Mouse (Mus musculus): ENCODE data around the gene Ccdc13.

Ccdc13 gene

DNA sequence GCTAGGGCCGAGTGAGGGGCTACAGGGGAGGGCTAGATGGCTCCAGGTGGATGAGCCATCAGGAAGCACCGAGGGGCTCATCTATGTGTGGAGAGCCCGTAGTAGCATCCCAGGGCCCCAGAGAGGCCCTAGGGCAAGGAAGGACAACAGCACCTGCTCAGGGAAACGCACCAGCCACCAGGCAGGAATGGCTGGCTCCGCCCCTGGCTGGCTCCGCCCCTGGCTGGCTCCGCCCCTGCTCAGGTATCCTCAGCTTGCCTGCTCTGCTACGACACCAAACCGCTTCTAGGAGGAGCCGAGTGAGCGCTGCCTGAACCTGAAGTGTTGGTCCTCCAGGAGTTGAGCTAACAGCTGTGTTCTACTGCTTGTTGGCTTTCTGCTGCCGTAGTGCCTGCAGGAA is 41.5 kb downstream of the Ccdc13 start:
- DNase-seq, result peak; percentile 66

- DNase-seq, result peak; percentile 57
Measured at GRCm38 (mm10) chr9:121794972-121795539, 44.2 kb downstream of the Ccdc13 start.

- DNase-seq, result peak; percentile 57
Measured at GRCm38 (mm10) chr9:121791757-121792521, 47.3 kb downstream of the Ccdc13 start, which contains the start of gene Hhatl. Gene Hhatl (minus strand): TSS chr9:121792507.

- peak; percentile 45 for DNase-seq
Measured at GRCm38 (mm10) chr9:121791206-121791605, 48.1 kb downstream of the Ccdc13 start.

DNA sequence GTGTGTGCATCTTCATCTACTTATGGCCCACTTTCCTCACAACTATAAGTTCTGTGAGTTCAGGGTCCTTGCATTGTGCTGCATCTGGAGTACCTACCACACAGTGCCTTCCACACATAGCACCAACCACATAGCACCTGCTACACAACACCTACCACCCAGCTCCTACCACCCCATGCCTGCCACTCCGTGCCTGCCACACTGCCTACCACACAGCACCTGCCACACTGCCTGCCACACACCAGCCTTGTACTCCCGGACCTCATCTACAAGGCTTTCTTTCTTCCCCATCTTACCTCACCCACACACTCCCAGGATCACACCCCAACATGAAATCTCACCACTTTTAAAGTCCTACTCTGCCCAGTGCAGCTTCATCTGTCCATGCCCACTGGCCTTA is 52.9 kb downstream of the Ccdc13 start:
- no peak for DNase-seq

- no peak for DNase-seq
Measured at GRCm38 (mm10) chr9:121785261-121785660, 54.0 kb downstream of the Ccdc13 start.

GRCm38 (mm10) chr9:121784801-121785200 is 54.5 kb downstream of the Ccdc13 start:
- no peak for DNase-seq

DNA sequence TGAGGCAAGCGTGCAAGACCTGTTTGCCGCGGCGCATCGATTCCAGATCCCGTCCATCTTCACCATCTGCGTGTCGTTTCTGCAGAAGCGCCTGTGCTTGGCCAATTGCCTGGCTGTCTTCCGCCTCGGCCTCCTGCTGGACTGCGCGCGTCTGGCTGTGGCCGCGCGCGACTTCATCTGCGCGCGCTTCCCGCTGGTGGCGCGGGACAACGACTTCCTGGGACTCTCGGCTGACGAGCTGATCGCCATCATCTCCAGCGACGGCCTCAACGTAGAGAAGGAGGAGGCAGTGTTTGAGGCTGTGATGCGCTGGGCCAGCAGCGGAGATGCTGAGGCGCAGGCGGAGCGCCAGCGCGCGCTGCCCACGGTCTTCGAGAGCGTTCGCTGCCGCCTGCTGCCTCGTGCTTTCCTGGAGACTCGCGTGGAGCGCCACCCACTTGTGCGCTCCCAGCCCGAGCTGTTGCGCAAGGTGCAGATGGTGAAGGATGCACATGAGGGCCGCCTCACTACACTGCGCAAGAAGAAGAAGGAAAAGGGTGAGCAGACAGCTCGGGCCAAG is 61.1 kb downstream of the Ccdc13 start:
- DNase-seq, result no peak

DNA sequence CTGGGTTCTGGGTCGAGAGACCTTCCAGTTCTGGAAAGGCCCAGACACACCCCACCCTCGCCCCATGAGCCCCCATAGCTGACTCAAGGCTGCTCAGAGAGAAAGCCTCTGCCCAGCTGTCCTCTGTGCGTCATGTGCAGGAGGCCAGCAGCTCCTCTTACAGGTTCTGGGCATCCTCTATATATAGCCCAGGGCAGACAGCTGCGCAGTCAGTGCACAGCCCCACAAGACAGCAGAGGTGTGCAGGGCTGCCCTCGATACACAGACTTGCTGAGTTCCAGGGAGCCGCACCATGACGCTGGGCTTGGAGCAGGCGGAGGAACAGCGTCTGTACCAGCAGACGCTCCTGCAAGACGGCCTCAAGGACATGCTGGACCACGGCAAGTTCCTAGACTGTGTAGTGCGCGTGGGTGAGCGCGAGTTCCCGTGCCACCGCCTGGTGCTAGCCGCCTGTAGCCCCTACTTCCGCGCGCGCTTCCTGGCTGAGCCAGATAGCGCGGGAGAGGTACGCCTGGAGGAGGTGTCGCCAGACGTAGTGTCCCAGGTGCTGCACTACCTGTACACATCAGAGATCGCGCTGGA is 61.7 kb downstream of the Ccdc13 start, which contains the start of gene Klhl40:
Gene Klhl40, plus strand, starts transcription at position 124 of the 582 bp plus-strand sequence.
- DNase-seq, result no peak

- no peak for DNase-seq
Measured at GRCm38 (mm10) chr9:121776511-121776910, 62.8 kb downstream of the Ccdc13 start.

DNA sequence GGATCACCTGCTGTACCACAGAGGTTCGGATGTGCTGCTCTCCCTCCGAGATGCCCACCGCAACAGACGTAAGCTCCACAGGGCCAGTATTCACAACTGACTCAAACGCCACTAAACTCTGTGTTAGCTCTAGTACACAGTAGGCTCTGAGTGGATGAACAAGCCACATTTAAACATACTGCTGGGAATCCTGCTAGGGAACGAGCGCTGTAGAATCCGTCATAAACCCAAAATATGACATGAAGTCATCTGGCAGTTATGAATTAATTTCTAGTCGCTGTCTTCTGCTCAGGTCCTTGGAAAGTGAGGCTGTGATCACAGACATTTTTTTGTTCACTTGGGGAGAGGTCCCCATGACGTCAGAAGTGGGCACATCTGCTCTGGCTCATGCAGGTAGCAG is 63.3 kb downstream of the Ccdc13 start:
- no peak for DNase-seq

DNA sequence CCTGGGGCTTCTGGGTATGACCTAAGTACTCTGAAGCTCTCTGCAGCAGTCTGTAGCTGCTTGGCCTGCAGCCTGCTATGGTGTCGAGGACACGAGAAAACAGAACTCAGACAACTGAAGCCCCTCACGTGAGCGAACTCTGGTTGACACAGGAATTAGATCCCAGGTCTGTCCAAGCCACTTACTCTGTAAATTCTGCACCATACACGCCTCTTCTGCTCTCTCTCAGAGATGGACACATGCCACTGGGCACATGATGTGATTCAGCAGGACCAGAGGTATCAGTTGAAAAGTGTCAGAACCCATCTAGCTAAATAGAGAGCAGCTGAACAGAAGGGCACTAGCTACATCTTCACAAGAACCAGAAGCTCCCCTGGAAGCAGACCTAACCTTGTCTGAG is 66.8 kb downstream of the Ccdc13 start:
- DNase-seq, result no peak

DNA sequence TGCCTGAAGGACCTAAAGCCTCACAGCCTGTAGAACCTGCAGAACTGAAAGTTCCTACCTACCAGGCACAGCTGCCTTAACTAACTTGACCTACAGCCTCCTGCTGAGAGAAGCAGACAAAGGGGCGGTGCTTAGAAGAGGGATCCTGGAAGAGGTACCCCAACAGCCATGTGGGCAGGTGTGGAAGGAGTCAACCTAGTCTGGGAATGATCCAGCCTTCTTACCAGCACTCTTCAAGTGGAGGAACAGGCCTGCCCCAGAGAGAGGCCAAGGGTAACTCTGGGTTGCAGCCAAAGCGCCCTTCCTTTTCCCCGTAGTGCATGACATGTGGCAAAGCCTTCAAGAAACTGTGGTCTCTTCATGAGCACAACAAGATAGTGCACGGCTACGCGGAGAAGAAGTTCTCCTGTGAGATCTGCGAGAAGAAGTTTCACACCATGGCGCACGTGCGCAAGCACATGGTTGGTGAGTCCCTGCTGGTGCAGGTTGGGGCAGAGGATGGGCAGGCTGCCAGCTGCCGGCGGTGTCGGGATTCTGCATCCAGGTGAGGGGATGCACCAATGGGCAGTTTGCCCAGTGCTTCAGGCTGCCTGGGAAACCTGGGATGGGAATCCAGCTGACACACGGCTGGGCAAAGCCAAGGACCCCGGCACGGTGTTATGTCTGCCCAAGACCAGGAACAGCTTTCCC is 74.0 kb downstream of the Ccdc13 start:
- DNase-seq, result no peak

DNA sequence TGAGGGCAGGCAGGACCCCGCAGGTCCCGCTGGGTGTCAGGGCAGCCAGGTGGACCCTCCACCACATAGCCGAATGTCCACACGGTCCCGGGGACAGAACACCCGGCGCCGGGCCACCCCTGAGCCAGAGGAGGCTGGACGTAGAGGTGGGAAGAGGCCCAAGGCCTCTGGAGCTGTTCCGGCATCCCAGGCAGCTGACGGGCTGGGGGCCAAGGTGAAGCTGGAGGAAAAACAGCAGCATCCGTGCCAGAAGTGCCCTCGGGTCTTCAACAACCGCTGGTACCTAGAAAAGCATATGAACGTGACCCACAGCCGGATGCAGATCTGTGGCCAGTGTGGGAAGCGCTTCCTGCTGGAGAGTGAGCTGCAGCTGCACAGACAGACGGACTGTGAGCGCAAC is 75.5 kb downstream of the Ccdc13 start:
- DNase-seq, result no peak

- DNase-seq, result no peak
Measured at GRCm38 (mm10) chr9:121762761-121763160, 76.5 kb downstream of the Ccdc13 start.

- DNase-seq, result no peak
Measured at GRCm38 (mm10) chr9:121762248-121762647, 77.0 kb downstream of the Ccdc13 start.

DNA sequence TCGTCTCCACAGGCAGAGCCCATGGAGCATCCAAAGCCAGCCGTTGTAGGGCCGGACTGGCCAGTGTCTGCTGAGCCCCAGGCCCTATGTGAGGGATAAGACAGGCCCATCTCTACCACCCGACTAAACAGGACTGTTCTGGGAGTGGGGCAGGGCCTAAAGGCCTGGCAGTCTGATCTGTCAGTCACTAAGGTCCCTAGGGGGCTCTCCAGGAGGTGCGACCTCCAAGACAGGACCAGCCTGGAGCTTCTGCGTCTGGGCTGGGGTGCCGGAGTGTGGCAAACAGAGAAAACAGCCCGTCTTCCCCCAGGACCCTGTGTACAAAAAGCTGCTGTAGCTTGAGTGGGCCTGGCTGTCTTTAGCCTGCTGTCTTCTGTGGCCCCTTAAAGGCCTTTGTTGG is 77.5 kb downstream of the Ccdc13 start:
- no peak for DNase-seq

GRCm38 (mm10) chr9:121761091-121761665 is 78.1 kb downstream of the Ccdc13 start:
- DNase-seq, result no peak

- DNase-seq, result peak; percentile 41
Measured at GRCm38 (mm10) chr9:121760271-121761090, 78.8 kb downstream of the Ccdc13 start.

GRCm38 (mm10) chr9:121759091-121760081 is 79.9 kb downstream of the Ccdc13 start, which contains the start of gene Zfp651:
Gene Zfp651 (plus strand): TSS chr9:121759330.
- peak; percentile 53 for DNase-seq

All from kidney, adult 11 months (tissue).